ENCODE assay signal across 8 mouse cellular contexts in genomic region chr2:169849077-169849476, GRCm38 (mm10).
DNase-seq lines count a peak whose midpoint lies in the region; ATAC-seq and TF ChIP-seq lines count a peak whose summit lies in the region.

No protein-coding gene starts in this region.

- no peaks in the 10 kb centered on the region for H3K9me3 ChIP-seq in heart, postnatal 0 days (replicated peaks; ENCODE audit: control insufficient read depth, low read length)
- H3K9me3 ChIP-seq in hindbrain, embryonic 14.5 days (ENCODE audit: control insufficient read depth, low read length): no peaks in the 10 kb centered on the region
- H3K9me3 ChIP-seq in lung, postnatal 0 days (ENCODE audit: low read length): no peaks in the 10 kb centered on the region

- no peak overlapping the region for H3K4me3 ChIP-seq in heart, postnatal 0 days (ENCODE audit: low read depth, low read length)
- no peak overlapping the region for H3K4me3 ChIP-seq in hindbrain, embryonic 14.5 days (replicated peaks; ENCODE audit: low read length)
- H3K4me3 ChIP-seq in lung, postnatal 0 days (ENCODE audit: low read depth, low read length): no peak overlapping the region
- no peak overlapping the region for H3K4me3 ChIP-seq in thymus, adult 2 months (ENCODE audit: control insufficient read depth, insufficient read depth, low read length)

- intact Hi-C loops in heart, postnatal 25 days (cut with DNase I): loop anchor here (5.0 kb wide), 2 partner anchors 217 to 787 kb away; partner anchors contain the start of gene Tshz2

- 38% methylated on average over 7 of the region's 7 CpGs for WGBS in heart, postnatal 0 days
- WGBS in hindbrain, embryonic 14.5 days: 46% methylated on average over 7 of the region's 7 CpGs
- WGBS in lung, postnatal 0 days: 40% methylated on average over 7 of the region's 7 CpGs
- 34% methylated on average over 7 of the region's 7 CpGs for WGBS in thymus, adult 2 months

- peak; percentile 66 for TF ChIP-seq CTCF in heart, postnatal 0 days (IDR thresholded peaks at IDR 0.05; ENCODE audit: low read depth)
- peak; percentile 80 for TF ChIP-seq CTCF in lung, postnatal 0 days (IDR thresholded peaks at IDR 0.05)
- peak; percentile 82 for TF ChIP-seq CTCF in thymus, adult 2 months (IDR thresholded peaks at IDR 0.05; ENCODE audit: borderline replicate concordance, control insufficient read depth, extremely low read depth, insufficient read depth, low read length, poor library complexity)

- ATAC-seq in heart, postnatal 0 days (ENCODE audit: insufficient read depth, low read depth): 0 out of 2 replicates have a peak, but pooled peaks have one; percentile 36
- 0 out of 2 replicates have a peak, but pooled peaks have one; percentile 34 for ATAC-seq in hindbrain, embryonic 14.5 days (ENCODE audit: low FRiP score)
- ATAC-seq in lung, postnatal 0 days: peak; percentile 37; the same call in 1 of the 2 replicates
- ATAC-seq in activated CD4-positive, CD25-positive, alpha-beta regulatory T cell, adult 4 months: no peak

- no peak overlapping the region for H3K4me2 ChIP-seq in heart, postnatal 0 days (ENCODE audit: low read depth, low read length)
- H3K4me2 ChIP-seq in hindbrain, embryonic 14.5 days (replicated peaks): no peak overlapping the region
- H3K4me2 ChIP-seq in lung, postnatal 0 days (replicated peaks; ENCODE audit: low read depth, low read length): no peak overlapping the region

- H3K27ac ChIP-seq in heart, postnatal 0 days (ENCODE audit: low read depth): no peak overlapping the region
- no peak overlapping the region for H3K27ac ChIP-seq in hindbrain, embryonic 14.5 days
- H3K27ac ChIP-seq in lung, postnatal 0 days (ENCODE audit: low read length): no peak overlapping the region
- H3K27ac ChIP-seq in thymus, adult 2 months (ENCODE audit: control insufficient read depth, insufficient read depth, low read length): no peak overlapping the region

- no peak for TF ChIP-seq POLR2A in thymus, adult 2 months (IDR thresholded peaks at IDR 0.05; ENCODE audit: control insufficient read depth, extremely low read depth, insufficient read depth, low read length, poor library complexity)

- no peak for DNase-seq in heart, postnatal 0 days (ENCODE audit: low spot score)
- no peak for DNase-seq in heart, postnatal 25 days (ENCODE audit: low spot score)
- peak; percentile 12 for DNase-seq in Muller cell, postnatal 12 days (ENCODE audit: inconsistent ontology term)
- DNase-seq in brain, adult 2 months (ENCODE audit: low read depth, low spot score): peak; percentile 59
- DNase-seq in hindbrain, embryonic 14.5 days (ENCODE audit: low spot score): no peak
- DNase-seq in lung, postnatal 0 days (ENCODE audit: low spot score): peak; percentile 38
- peak; percentile 60 for DNase-seq in thymus, adult 2 months

- no peaks in the 10 kb centered on the region for H3K27me3 ChIP-seq in heart, postnatal 0 days (ENCODE audit: control insufficient read depth, insufficient read depth, low read length)
- H3K27me3 ChIP-seq in hindbrain, embryonic 14.5 days (ENCODE audit: control insufficient read depth, insufficient read depth, low read length): no peaks in the 10 kb centered on the region
- H3K27me3 ChIP-seq in lung, postnatal 0 days (replicated peaks; ENCODE audit: insufficient read depth, low read length): no peaks in the 10 kb centered on the region
- H3K27me3 ChIP-seq in thymus, adult 2 months (ENCODE audit: control insufficient read depth, insufficient read depth, low read length): no peaks in the 10 kb centered on the region

- no peaks in the 10 kb centered on the region for H3K4me1 ChIP-seq in heart, postnatal 0 days (ENCODE audit: control insufficient read depth, insufficient read depth)
- 0 out of 2 replicates have a peak, but pooled peaks cover 6% of the 10 kb centered on the region for H3K4me1 ChIP-seq in hindbrain, embryonic 14.5 days (replicated peaks; ENCODE audit: control insufficient read depth, insufficient read depth, low read length)
- H3K4me1 ChIP-seq in lung, postnatal 0 days (ENCODE audit: insufficient read depth, low read depth, low read length): no peaks in the 10 kb centered on the region
- no peaks in the 10 kb centered on the region; the same call in 1 of the 2 replicates for H3K4me1 ChIP-seq in thymus, adult 2 months (replicated peaks; ENCODE audit: control insufficient read depth, insufficient read depth, low read length)

- H3K36me3 ChIP-seq in heart, postnatal 0 days (replicated peaks; ENCODE audit: control insufficient read depth, insufficient read depth, low read length): no peaks in the 10 kb centered on the region
- no peaks in the 10 kb centered on the region for H3K36me3 ChIP-seq in hindbrain, embryonic 14.5 days (replicated peaks; ENCODE audit: control insufficient read depth, insufficient read depth)
- H3K36me3 ChIP-seq in lung, postnatal 0 days (ENCODE audit: insufficient read depth, low read length): no peaks in the 10 kb centered on the region
- no peaks in the 10 kb centered on the region for H3K36me3 ChIP-seq in thymus, adult 2 months (ENCODE audit: control insufficient read depth, insufficient read depth, low read length)

- TF ChIP-seq EP300 in heart, postnatal 0 days (IDR thresholded peaks at IDR 0.05; ENCODE audit: low read depth): no peak
- no peak for TF ChIP-seq EP300 in lung, postnatal 0 days (IDR thresholded peaks at IDR 0.05)

- no peak overlapping the region for H3K9ac ChIP-seq in heart, postnatal 0 days (replicated peaks; ENCODE audit: low read depth, low read length)
- H3K9ac ChIP-seq in hindbrain, embryonic 14.5 days: no peak overlapping the region
- no peak overlapping the region for H3K9ac ChIP-seq in lung, postnatal 0 days (replicated peaks; ENCODE audit: low read depth)

Comparison
In these comparisons a context has a peak if more than half of its experiments do, and no peak if none do; other contexts are left out.
1. DNase-seq: peak in Muller cell, postnatal 12 days (single experiment), brain, adult 2 months (single experiment), lung, postnatal 0 days (single experiment) and thymus, adult 2 months (single experiment); none in heart, postnatal 0 days (single experiment), heart, postnatal 25 days (single experiment) and hindbrain, embryonic 14.5 days (single experiment).
2. Peak in every context shown above with its lines, with median percentiles within 50 percentile points of each other: CTCF ChIP-seq.